Mouse (Mus musculus): ENCODE measurements at regions not wholly inside any gene's neighbourhood (a gene's known extent, or its start where the extent isn't known, plus 50 kb on each side); places are given as distances from the start of the nearest gene placed in this dataset.

DNA sequence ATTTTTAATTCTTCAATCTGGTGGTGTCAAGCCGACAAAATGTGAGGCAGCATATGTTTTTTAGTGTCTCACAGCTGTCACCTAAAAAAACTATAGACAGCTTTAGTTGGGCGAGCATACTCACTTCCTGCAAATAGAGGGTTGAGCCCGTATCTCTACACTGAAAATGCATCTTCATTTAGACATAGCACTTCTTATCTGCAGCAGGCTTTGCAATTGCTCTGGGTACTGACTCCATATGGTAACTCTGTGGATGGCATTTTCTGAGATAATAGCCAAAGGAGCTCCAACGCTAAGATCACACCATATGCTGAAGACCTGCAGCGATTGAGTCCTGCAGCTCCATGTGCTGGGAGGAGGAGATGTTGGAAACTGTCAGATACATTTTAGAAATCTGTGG is 49.8 kb upstream of the Grm8 start:
- DNase-seq (ENCODE audit: low spot score in 2 of 2), result peak in 1 of 2 experiments; percentile 60

Measured in left cerebral cortex, adult 8-10 months (tissue).